Mouse (Mus musculus) olfactory bulb, adult 2 months (tissue): ENCODE data around the gene Dhx57. TPM values are rescaled to one million over a fixed set of nuclear protein-coding genes. Genes with fewer than 3 reads are reported as not detected.

Source experiments
- H3K27ac ChIP-seq: fragments of 200-500 bp; 2 replicates; pipeline ENCODE4 v1.5.1; 2012; ENCODE audit warnings: low read depth, low read length; ENCODE audit not compliant: insufficient read depth
- H3K4me1 ChIP-seq: fragments of 200-500 bp; 2 replicates; pipeline ENCODE4 v1.6.1; 2012; ENCODE audit warnings: low read length; ENCODE audit not compliant: control insufficient read depth, insufficient read depth
- H3K4me3 ChIP-seq: fragments of 200-500 bp; 2 replicates; pipeline ENCODE4 v1.5.1; 2012; ENCODE audit warnings: mild to moderate bottlenecking, low read depth, low read length, moderate library complexity; ENCODE audit not compliant: insufficient read depth
- CTCF ChIP-seq: fragments of 200-500 bp; IDR thresholded peaks from 2 replicates; pipeline ENCODE4 v1.5.1; 2012; ENCODE audit warnings: low read depth, mild to moderate bottlenecking, low read length, moderate library complexity; ENCODE audit not compliant: insufficient read depth
- POLR2A ChIP-seq: fragments of 200-500 bp; IDR thresholded peaks from 2 replicates; pipeline ENCODE4 v1.6.1; 2012; ENCODE audit warnings: mild to moderate bottlenecking, low read depth, low read length, moderate library complexity; ENCODE audit not compliant: insufficient read depth
- WGBS: fragments of 180-500 bp; shearing (Covaris S2); methylation state at CpG from one replicate; pipeline ENCODE4 v1.1.7; 2018; 5-methylcytosine and 5-hydroxymethylcytosine counted together
- polyA plus RNA-seq: library from polyadenylated mRNA; stranded (reverse); fragments of >200 nt; gene quantifications from 2 replicates; pipeline ENCODE4 v1.2.4, GENCODE M21; 2012; ENCODE audit warnings: low replicate concordance; ENCODE audit not compliant: missing spikeins, insufficient read depth, insufficient read length

Gene Dhx57
- polyA plus RNA-seq, 1 experiment: not detected

- Histone ChIP-seq H3K27ac (no peak overlapping the region), H3K4me3 (no peak overlapping the region), H3K4me1 (no peaks in the 10 kb centered on the region)
- TF ChIP-seq POLR2A: no peak
- WGBS: 98% methylated on average over 3 of the region's 3 CpGs
Measured at GRCm38 (mm10) chr17:80268151-80268550, 22.1 kb downstream of the Dhx57 start.

GRCm38 (mm10) chr17:80267065-80267464 lies 23.2 kb downstream of the Dhx57 start:
- WGBS: 89% methylated on average over 4 of the region's 4 CpGs
- TF ChIP-seq CTCF: no peak
- no peak for TF ChIP-seq POLR2A
- H3K4me3 ChIP-seq: no peak overlapping the region
- H3K27ac ChIP-seq: no peak overlapping the region
- no peaks in the 10 kb centered on the region for H3K4me1 ChIP-seq

- WGBS: 60% methylated on average over 13 of the region's 13 CpGs
- TF ChIP-seq POLR2A: no peak
- no peak for TF ChIP-seq CTCF
- Histone ChIP-seq H3K4me1 (no peaks in the 10 kb centered on the region), H3K4me3 (no peak overlapping the region), H3K27ac (no peak overlapping the region)
Measured at GRCm38 (mm10) chr17:80255208-80255607, 35.1 kb downstream of the Dhx57 start.

GRCm38 (mm10) chr17:80254421-80254820 lies 35.9 kb downstream of the Dhx57 start:
- no peak overlapping the region for H3K27ac ChIP-seq
- H3K4me1 ChIP-seq: no peaks in the 10 kb centered on the region
- no peak overlapping the region for H3K4me3 ChIP-seq
- TF ChIP-seq CTCF (no peak), POLR2A (no peak)
- WGBS: 94% methylated on average over 5 of the region's 5 CpGs

GRCm38 (mm10) chr17:80252757-80253525 lies 37.3 kb downstream of the Dhx57 start:
- TF ChIP-seq POLR2A: no peak
- TF ChIP-seq CTCF: no peak
- no peak overlapping the region for H3K4me3 ChIP-seq
- no peaks in the 10 kb centered on the region for H3K4me1 ChIP-seq
- WGBS: 85% methylated on average over 13 of the region's 13 CpGs
- H3K27ac ChIP-seq: no peak overlapping the region

GRCm38 (mm10) chr17:80243116-80243515 lies 47.2 kb downstream of the Dhx57 start:
- Histone ChIP-seq H3K27ac (no peak overlapping the region), H3K4me3 (no peak overlapping the region), H3K4me1 (no peaks in the 10 kb centered on the region)
- 93% methylated on average over 13 of the region's 13 CpGs for WGBS
- TF ChIP-seq POLR2A (no peak), CTCF (no peak)

GRCm38 (mm10) chr17:80241594-80241993 lies 48.7 kb downstream of the Dhx57 start:
- no peak for TF ChIP-seq POLR2A
- no peak for TF ChIP-seq CTCF
- H3K4me3 ChIP-seq: no peak overlapping the region
- H3K27ac ChIP-seq: no peak overlapping the region
- WGBS: 89% methylated on average over 9 of the region's 9 CpGs
- H3K4me1 ChIP-seq: no peaks in the 10 kb centered on the region

- WGBS: 84% methylated on average over 5 of the region's 5 CpGs
- TF ChIP-seq POLR2A (no peak), CTCF (no peak)
- Histone ChIP-seq H3K27ac (no peak overlapping the region), H3K4me3 (no peak overlapping the region), H3K4me1 (no peaks in the 10 kb centered on the region)
Measured at GRCm38 (mm10) chr17:80237475-80237874, 52.8 kb downstream of the Dhx57 start.

GRCm38 (mm10) chr17:80236805-80237204 lies 53.5 kb downstream of the Dhx57 start:
- Histone ChIP-seq H3K27ac (no peak overlapping the region), H3K4me3 (no peak overlapping the region), H3K4me1 (no peaks in the 10 kb centered on the region)
- 94% methylated on average over 3 of the region's 3 CpGs for WGBS
- no peak for TF ChIP-seq POLR2A
- no peak for TF ChIP-seq CTCF

GRCm38 (mm10) chr17:80235477-80235876 lies 54.8 kb downstream of the Dhx57 start:
- Histone ChIP-seq H3K4me1 (no peaks in the 10 kb centered on the region), H3K4me3 (no peak overlapping the region), H3K27ac (no peak overlapping the region)
- 85% methylated on average over 3 of the region's 3 CpGs for WGBS
- TF ChIP-seq POLR2A (no peak), CTCF (no peak)

- Histone ChIP-seq H3K27ac (no peak overlapping the region), H3K4me3 (no peak overlapping the region), H3K4me1 (no peaks in the 10 kb centered on the region)
- TF ChIP-seq CTCF: no peak
- TF ChIP-seq POLR2A: no peak
- WGBS: 81% methylated on average over 7 of the region's 7 CpGs
Measured at GRCm38 (mm10) chr17:80234376-80234775, 55.9 kb downstream of the Dhx57 start.
